Mouse (Mus musculus) lung, embryonic 14.5 days (tissue): ENCODE data around the gene Map7. TPM values are rescaled to one million over a fixed set of nuclear protein-coding genes. Genes with fewer than 3 reads are reported as not detected.

Experiments
- ATAC-seq: fragments of 200-750 bp; cut with Nextera tagmentation; 2 replicates; pipeline ENCODE4 v1.8.0; 2017; ENCODE audit warnings: mild to moderate bottlenecking, moderate TSS enrichment, moderate library complexity; ENCODE audit not compliant: insufficient read depth
- DNase-seq: peaks from one replicate; pipeline ENCODE4 v3.0.0-alpha.2; 2015
- H3K27ac ChIP-seq: fragments of 300-500 bp; sonication (generic); 2 replicates; pipeline ENCODE4 v1.5.1; 2014; ENCODE audit warnings: low read depth, mild to moderate bottlenecking, moderate library complexity
- H3K27me3 ChIP-seq: fragments of 300-500 bp; sonication (generic); 2 replicates; pipeline ENCODE4 v1.6.1; 2014; ENCODE audit warnings: low read length, control low read depth; ENCODE audit not compliant: insufficient read depth
- H3K36me3 ChIP-seq: fragments of 300-500 bp; sonication (generic); 2 replicates; pipeline ENCODE4 v1.6.1; 2014; ENCODE audit warnings: control low read depth; ENCODE audit not compliant: insufficient read depth
- H3K4me1 ChIP-seq: fragments of 300-500 bp; sonication (generic); 2 replicates; pipeline ENCODE4 v1.6.1; 2014; ENCODE audit warnings: antibody characterized with exemption, control low read depth; ENCODE audit not compliant: insufficient read depth
- H3K4me2 ChIP-seq: fragments of 300-500 bp; sonication (generic); 2 replicates; pipeline ENCODE4 v1.6.1; 2014; ENCODE audit warnings: mild to moderate bottlenecking
- H3K4me3 ChIP-seq: fragments of 300-500 bp; sonication (generic); 2 replicates; pipeline ENCODE4 v1.5.1; 2014; ENCODE audit warnings: low read depth, low read length
- H3K9ac ChIP-seq: fragments of 300-500 bp; sonication (generic); 2 replicates; pipeline ENCODE4 v1.6.1; 2014
- H3K9me3 ChIP-seq: fragments of 300-500 bp; sonication (generic); 2 replicates; pipeline ENCODE4 v1.6.1; 2016; ENCODE audit warnings: low read depth, low read length, control low read depth
- CTCF ChIP-seq: IDR thresholded peaks from 2 replicates; pipeline ENCODE4 v1.5.1; 2016; ENCODE audit warnings: antibody characterized with exemption, low read depth
- WGBS: fragments of 180-500 bp; shearing (Covaris S2); extraction: QIAGEN DNeasy Blood & Tissue Kit; methylation state at CpG from one replicate; pipeline ENCODE4 v1.1.7; 2014; 5-methylcytosine and 5-hydroxymethylcytosine counted together
- polyA plus RNA-seq: library from polyadenylated mRNA; unstranded; fragments of >200 nt; fragmentation: Nextera tagmentation; extraction: Ambion mirVana; gene quantifications from 2 replicates; pipeline ENCODE4 v1.2.1, GENCODE M21; 2014

The Map7 gene
- polyA plus RNA-seq, 1 experiment from 2014 or later, result 9.3 TPM

DNA sequence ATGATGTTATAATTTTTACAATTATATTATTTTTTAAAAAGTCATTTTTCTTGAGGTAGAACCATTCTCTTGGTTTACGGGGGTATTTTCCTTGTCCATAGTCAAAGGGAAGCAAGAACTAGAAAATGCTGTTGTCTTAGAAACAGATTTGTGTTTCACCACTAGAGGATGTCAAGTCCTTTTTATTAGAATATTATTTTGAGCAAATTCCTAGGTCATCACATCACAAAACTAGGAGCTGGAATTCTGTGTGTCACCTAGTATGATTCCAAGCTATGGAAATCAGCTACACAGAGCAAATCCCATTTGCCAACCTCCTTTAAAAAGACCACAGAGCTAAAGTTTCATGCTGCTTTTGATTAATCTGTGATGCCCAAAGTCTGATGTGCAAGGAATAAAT is 3.9 kb downstream of the Map7 start:
- peaks cover 35% of the 10 kb centered on the region for H3K27me3 ChIP-seq
- H3K9ac ChIP-seq, result no peak overlapping the region
- H3K27ac ChIP-seq, result no peak overlapping the region
- 90% methylated on average over 1 of the region's 1 CpGs for WGBS
- H3K9me3 ChIP-seq, result no peaks in the 10 kb centered on the region
- H3K36me3 ChIP-seq, result no peaks in the 10 kb centered on the region
- TF ChIP-seq CTCF, result peak; percentile 54
- H3K4me1 ChIP-seq, result no peaks in the 10 kb centered on the region
- ATAC-seq, result no peak
- H3K4me2 ChIP-seq, result no peak overlapping the region
- no peak overlapping the region for H3K4me3 ChIP-seq
- peak; percentile 31 for DNase-seq

DNA sequence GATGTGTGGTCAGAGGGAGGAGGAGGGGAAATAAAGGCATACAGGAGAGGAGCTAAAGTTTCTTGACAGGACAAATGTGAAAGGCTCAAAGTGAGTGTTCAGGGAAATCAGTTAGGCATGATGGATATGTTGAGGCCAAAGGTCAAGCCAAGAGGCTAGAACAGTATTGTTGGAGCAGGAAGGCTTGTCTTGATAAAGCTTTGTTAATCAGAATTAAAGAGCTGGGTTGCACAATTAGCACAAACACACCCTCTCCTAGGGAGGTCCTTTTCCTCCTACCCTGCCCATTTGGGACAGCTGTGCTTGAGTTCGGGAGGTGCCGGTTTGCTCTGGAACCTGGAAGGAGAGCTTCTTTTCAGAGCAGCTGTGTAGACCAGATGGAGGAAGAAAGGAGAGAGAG is 5.2 kb downstream of the Map7 start:
- Histone ChIP-seq H3K4me2 (no peak overlapping the region), H3K27ac (no peak overlapping the region), H3K4me3 (no peak overlapping the region), H3K4me1 (no peaks in the 10 kb centered on the region), H3K27me3 (peaks cover 23% of the 10 kb centered on the region), H3K36me3 (no peaks in the 10 kb centered on the region), H3K9me3 (no peaks in the 10 kb centered on the region), H3K9ac (no peak overlapping the region)
- WGBS, result 45% methylated on average over 2 of the region's 2 CpGs
- ATAC-seq, result no peak
- DNase-seq, result no peak
- TF ChIP-seq CTCF, result no peak

DNA sequence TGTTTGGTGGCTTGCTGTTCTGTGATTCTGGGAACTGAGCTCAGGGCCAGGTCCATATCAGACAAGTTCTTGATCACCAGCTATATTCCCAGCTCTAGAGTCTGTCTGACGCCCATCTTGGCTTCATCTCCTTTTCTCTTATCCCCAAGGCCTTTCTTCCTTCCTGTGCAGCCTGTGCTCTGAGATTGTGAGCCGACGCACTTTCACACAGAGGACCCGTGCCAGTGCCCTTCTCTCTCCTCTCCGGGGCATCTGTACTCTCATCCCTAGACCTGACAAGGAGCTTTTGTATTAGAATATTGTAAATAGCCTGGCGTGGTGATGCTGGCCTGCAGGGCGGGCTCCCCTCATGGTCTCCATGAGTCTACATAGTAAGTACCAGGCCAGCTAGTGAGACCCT is 7.1 kb downstream of the Map7 start:
- DNase-seq (no peak), ATAC-seq (no peak)
- H3K4me1 ChIP-seq, result no peaks in the 10 kb centered on the region
- H3K4me3 ChIP-seq, result no peak overlapping the region
- 0 out of 2 replicates have a peak, but pooled peaks cover 6% of the 10 kb centered on the region for H3K27me3 ChIP-seq
- H3K9ac ChIP-seq, result no peak overlapping the region
- no peaks in the 10 kb centered on the region for H3K9me3 ChIP-seq
- no peak overlapping the region for H3K4me2 ChIP-seq
- TF ChIP-seq CTCF, result no peak
- WGBS, result 76% methylated on average over 7 of the region's 7 CpGs
- H3K27ac ChIP-seq, result no peak overlapping the region
- H3K36me3 ChIP-seq, result no peaks in the 10 kb centered on the region

DNA sequence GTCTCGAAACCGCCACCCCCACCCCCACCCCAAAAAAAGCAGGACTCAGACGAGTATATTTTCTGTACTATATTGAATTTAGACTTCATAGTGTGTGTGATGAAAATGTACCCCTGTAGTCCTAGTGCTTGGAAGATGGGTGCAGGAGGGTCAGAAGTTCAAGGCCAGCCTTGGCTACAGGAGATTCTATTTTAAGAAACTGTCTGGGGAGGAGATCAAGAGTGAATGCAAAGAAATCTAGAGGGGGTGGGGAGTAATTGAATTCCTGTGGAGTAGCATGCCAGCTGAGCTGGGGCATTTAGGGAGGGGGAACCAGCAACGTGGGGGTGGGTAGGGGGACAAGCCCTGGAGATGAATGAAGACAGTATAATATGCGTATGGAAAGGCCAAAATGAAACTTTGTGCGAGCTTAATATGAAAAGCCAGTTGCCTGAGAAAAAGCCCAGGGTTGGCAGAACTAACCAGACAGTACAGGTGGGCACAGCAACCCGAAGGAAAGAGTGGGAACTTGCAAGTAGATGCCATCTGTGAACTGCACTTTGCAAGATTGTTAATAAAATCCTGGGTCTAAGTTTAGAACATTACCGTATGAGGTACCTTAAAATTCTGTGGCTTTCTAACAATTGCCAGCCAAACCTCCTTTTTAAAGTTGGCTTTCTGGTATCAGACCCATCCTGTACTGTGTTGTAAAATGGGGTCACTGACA is 8.9 kb downstream of the Map7 start:
- H3K4me3 ChIP-seq, result no peak overlapping the region
- H3K4me1 ChIP-seq, result no peaks in the 10 kb centered on the region
- no peaks in the 10 kb centered on the region for H3K27me3 ChIP-seq
- no peak overlapping the region for H3K9ac ChIP-seq
- no peak overlapping the region for H3K27ac ChIP-seq
- no peaks in the 10 kb centered on the region for H3K36me3 ChIP-seq
- H3K4me2 ChIP-seq, result no peak overlapping the region
- no peak for DNase-seq
- WGBS, result 76% methylated on average over 8 of the region's 8 CpGs
- TF ChIP-seq CTCF, result no peak
- no peaks in the 10 kb centered on the region for H3K9me3 ChIP-seq
- ATAC-seq, result no peak

DNA sequence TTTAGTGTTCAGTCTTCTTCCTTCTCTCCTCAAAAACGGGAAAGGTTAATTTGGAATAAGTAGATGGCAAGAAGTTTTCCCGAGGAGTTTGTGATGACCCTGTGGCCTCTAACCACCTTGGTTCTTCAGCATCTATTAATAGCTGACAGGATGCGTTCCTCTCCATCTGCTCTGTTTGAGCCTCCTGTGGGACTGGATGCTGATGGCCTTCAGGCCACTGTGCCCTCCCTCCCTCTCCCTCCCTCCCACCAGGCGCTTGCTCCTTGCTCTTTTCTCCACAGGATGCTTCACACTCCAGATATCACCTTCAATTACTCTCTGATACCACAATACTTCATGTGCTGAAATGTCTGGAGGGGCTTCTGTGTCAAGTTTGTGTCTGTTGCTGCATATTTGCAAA is 10.5 kb downstream of the Map7 start:
- Histone ChIP-seq H3K36me3 (no peaks in the 10 kb centered on the region), H3K4me1 (no peaks in the 10 kb centered on the region), H3K4me2 (no peak overlapping the region), H3K27ac (no peak overlapping the region), H3K9ac (no peak overlapping the region), H3K4me3 (no peak overlapping the region), H3K9me3 (no peaks in the 10 kb centered on the region), H3K27me3 (no peaks in the 10 kb centered on the region)
- DNase-seq, result no peak
- TF ChIP-seq CTCF, result no peak
- no peak for ATAC-seq
- 48% methylated on average over 4 of the region's 4 CpGs for WGBS

DNA sequence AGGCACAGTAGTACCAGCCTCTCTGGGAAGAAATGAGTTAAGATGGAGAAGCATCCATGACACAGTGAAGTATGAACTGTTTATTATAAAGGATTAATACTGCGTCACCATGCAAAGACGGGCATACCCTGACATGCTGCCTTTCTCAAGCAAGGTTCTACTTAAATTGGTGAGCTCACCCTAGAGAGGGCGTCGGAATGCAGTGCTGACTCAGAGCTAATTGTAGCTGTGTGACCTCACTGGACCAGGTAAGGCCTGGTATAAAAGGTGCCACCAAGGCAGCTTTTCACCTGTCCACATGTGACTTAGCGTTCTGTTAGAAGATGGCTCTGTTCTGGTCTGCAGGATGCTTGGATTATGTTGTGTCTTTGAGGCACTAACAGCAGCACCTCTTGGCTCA is 11.0 kb downstream of the Map7 start:
- no peak for TF ChIP-seq CTCF
- no peak overlapping the region for H3K4me3 ChIP-seq
- H3K36me3 ChIP-seq, result no peaks in the 10 kb centered on the region
- no peak for DNase-seq
- WGBS, result 72% methylated on average over 5 of the region's 5 CpGs
- H3K4me2 ChIP-seq, result no peak overlapping the region
- H3K9me3 ChIP-seq, result no peaks in the 10 kb centered on the region
- no peaks in the 10 kb centered on the region for H3K4me1 ChIP-seq
- no peak overlapping the region for H3K9ac ChIP-seq
- H3K27me3 ChIP-seq, result no peaks in the 10 kb centered on the region
- no peak for ATAC-seq
- H3K27ac ChIP-seq, result no peak overlapping the region

DNA sequence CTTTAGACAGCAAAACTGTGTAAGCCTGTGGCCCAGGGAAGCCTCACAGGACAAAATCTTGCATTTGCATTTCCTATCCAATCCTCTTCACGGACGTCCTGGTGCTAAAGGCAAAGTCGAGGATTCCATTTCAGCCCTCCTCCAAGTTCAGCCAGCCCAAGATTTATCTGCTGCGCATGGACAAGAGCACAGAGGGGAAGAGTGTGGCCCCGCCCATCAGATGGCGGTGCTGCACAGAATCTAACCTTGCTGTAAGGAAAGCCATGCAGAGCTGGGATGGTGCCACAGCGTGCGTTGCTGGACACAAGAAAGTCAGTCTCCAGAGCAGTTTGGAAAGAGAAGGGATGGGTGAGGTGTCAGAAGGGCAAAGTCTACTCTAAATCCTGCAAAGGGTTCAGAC is 12.6 kb downstream of the Map7 start:
- WGBS, result 49% methylated on average over 8 of the region's 8 CpGs
- no peak overlapping the region for H3K4me2 ChIP-seq
- ATAC-seq, result no peak

More for the DNA sequence above, 12.6 kb downstream of the Map7 start:
- Histone ChIP-seq H3K9me3 (no peaks in the 10 kb centered on the region), H3K27ac (no peak overlapping the region), H3K9ac (no peak overlapping the region), H3K27me3 (no peaks in the 10 kb centered on the region), H3K4me3 (no peak overlapping the region), H3K4me1 (no peaks in the 10 kb centered on the region), H3K36me3 (no peaks in the 10 kb centered on the region)
- TF ChIP-seq CTCF, result no peak
- peak; percentile 21 for DNase-seq
